ENCODE assay signal across 26 mouse cellular contexts in genomic region chr17:46883107-46883506, GRCm38 (mm10). TPM values are rescaled to one million over a fixed set of nuclear protein-coding genes. Genes with fewer than 3 reads are reported as not detected.
DNase-seq lines count a peak whose midpoint lies in the region; ATAC-seq and TF ChIP-seq lines count a peak whose summit lies in the region.
"Had no signal": no experiment of that assay in that cellular context is flagged by ENCODE, and none has a peak within 500 bp of the region (broad histone marks: within the 10 kb centered on the region; RNA-seq: fewer than 3 reads in every experiment).

No protein-coding gene starts in this region.

- WGBS in kidney, embryonic 15.5 days, result 77% methylated on average over 9 of the region's 9 CpGs
- 58% methylated on average over 9 of the region's 9 CpGs for WGBS in lung, embryonic 16.5 days
- 82% methylated on average over 9 of the region's 9 CpGs for WGBS in lung, adult 2 months
- WGBS in intestine, embryonic 16.5 days, result 71% methylated on average over 9 of the region's 9 CpGs
- WGBS in stomach, embryonic 14.5 days, result 74% methylated on average over 9 of the region's 9 CpGs
- WGBS in midbrain, embryonic 16.5 days, result 89% methylated on average over 9 of the region's 9 CpGs

- H3K27me3 ChIP-seq in kidney, embryonic 15.5 days, result no peaks in the 10 kb centered on the region
- H3K27me3 ChIP-seq in lung, embryonic 16.5 days (ENCODE audit: control insufficient read depth, insufficient read depth, low read depth, low read length), result no peaks in the 10 kb centered on the region
- no peaks in the 10 kb centered on the region for H3K27me3 ChIP-seq in intestine, embryonic 16.5 days (replicated peaks; ENCODE audit: control insufficient read depth, insufficient read depth, low read length)
- H3K27me3 ChIP-seq in stomach, embryonic 14.5 days (ENCODE audit: control insufficient read depth, insufficient read depth, low read length), result no peaks in the 10 kb centered on the region
- no peaks in the 10 kb centered on the region for H3K27me3 ChIP-seq in midbrain, embryonic 16.5 days (ENCODE audit: control insufficient read depth, insufficient read depth, low read depth, low read length)
- H3K27me3 ChIP-seq: forebrain, embryonic 15.5 days; heart, embryonic 15.5 days; liver, embryonic 13.5 days; Patski had no signal

- no peak overlapping the region for H3K4me2 ChIP-seq in kidney, embryonic 15.5 days
- H3K4me2 ChIP-seq in lung, embryonic 16.5 days (ENCODE audit: low read depth, low read length), result no peak overlapping the region; the same call in 1 of the 2 replicates
- no peak overlapping the region for H3K4me2 ChIP-seq in intestine, embryonic 16.5 days (ENCODE audit: low read depth, low read length)
- no peak overlapping the region for H3K4me2 ChIP-seq in stomach, embryonic 14.5 days (replicated peaks; ENCODE audit: low read depth, low read length)
- no peak overlapping the region for H3K4me2 ChIP-seq in midbrain, embryonic 16.5 days (ENCODE audit: low read length)
- H3K4me2 ChIP-seq: forebrain, embryonic 15.5 days; heart, embryonic 15.5 days; hindbrain, embryonic 13.5 days; liver, embryonic 13.5 days; lung, embryonic 14.5 days; midbrain, embryonic 11.5 days had no signal

- peaks cover 40% of the 10 kb centered on the region for H3K4me1 ChIP-seq in kidney, embryonic 15.5 days
- peaks cover 9% of the 10 kb centered on the region; the same call in 1 of the 2 replicates for H3K4me1 ChIP-seq in lung, embryonic 16.5 days (replicated peaks; ENCODE audit: control insufficient read depth, insufficient read depth, low read length)
- peaks cover 9% of the 10 kb centered on the region for H3K4me1 ChIP-seq in lung, adult 2 months (ENCODE audit: control insufficient read depth, insufficient read depth, low read length)
- H3K4me1 ChIP-seq in intestine, embryonic 16.5 days (ENCODE audit: control insufficient read depth, insufficient read depth, low read length), result peaks cover 11% of the 10 kb centered on the region
- H3K4me1 ChIP-seq in stomach, embryonic 14.5 days (ENCODE audit: control insufficient read depth, insufficient read depth, low read length), result peaks cover 12% of the 10 kb centered on the region
- H3K4me1 ChIP-seq in midbrain, embryonic 16.5 days (ENCODE audit: control insufficient read depth, insufficient read depth, low read length), result peaks cover 2% of the 10 kb centered on the region; the same call in 1 of the 2 replicates

- ATAC-seq in kidney, embryonic 15.5 days (replicated peaks; ENCODE audit: low FRiP score), result peak; percentile 40; the same call in 1 of the 2 replicates
- ATAC-seq in lung, embryonic 16.5 days (ENCODE audit: low read depth), result no peak
- peak; percentile 31; the same call in 1 of the 2 replicates for ATAC-seq in intestine, embryonic 16.5 days
- ATAC-seq in stomach, embryonic 14.5 days (ENCODE audit: insufficient number of reproducible peaks, insufficient read depth, low FRiP score, low read depth), result peak; percentile 66
- no peak for ATAC-seq in midbrain, embryonic 16.5 days
- ATAC-seq: forebrain, embryonic 15.5 days; Patski had no signal

- no peaks in the 10 kb centered on the region for H3K36me3 ChIP-seq in kidney, embryonic 15.5 days
- H3K36me3 ChIP-seq in lung, embryonic 16.5 days (ENCODE audit: control insufficient read depth, insufficient read depth, low read length), result no peaks in the 10 kb centered on the region
- no peaks in the 10 kb centered on the region for H3K36me3 ChIP-seq in intestine, embryonic 16.5 days (ENCODE audit: control insufficient read depth, insufficient read depth, low read length)
- H3K36me3 ChIP-seq in stomach, embryonic 14.5 days (ENCODE audit: control insufficient read depth, insufficient read depth, low read length), result no peaks in the 10 kb centered on the region
- H3K36me3 ChIP-seq in midbrain, embryonic 16.5 days (ENCODE audit: control insufficient read depth, insufficient read depth, low read length), result no peaks in the 10 kb centered on the region
- H3K36me3 ChIP-seq: forebrain, embryonic 15.5 days; heart, embryonic 15.5 days; liver, embryonic 13.5 days had no signal

- no peak for DNase-seq in kidney, adult 8-10 months
- no peak for DNase-seq in lung, adult 2 months
- DNase-seq in urinary bladder, adult 2 months (ENCODE audit: low spot score), result no peak
- DNase-seq: cerebellum, adult 11 months; cerebellum, adult 9-11 months; heart, postnatal 36 days; layer of hippocampus, adult 9-11 months; liver, embryonic 13.5 days; lung, embryonic 14.5 days; spleen, adult 18-20 months; thymus, adult 18-20 months had no signal

- no peak for TF ChIP-seq POLR2A in lung, adult 2 months (IDR thresholded peaks at IDR 0.05; ENCODE audit: borderline replicate concordance, extremely low read depth, low read depth, low read length)

- peak overlapping the region; percentile 81 for H3K27ac ChIP-seq in kidney, embryonic 15.5 days
- H3K27ac ChIP-seq in lung, embryonic 16.5 days (ENCODE audit: low read length), result 0 out of 2 replicates have a peak overlapping the region, but pooled peaks have one; percentile 26
- no peak overlapping the region for H3K27ac ChIP-seq in intestine, embryonic 16.5 days (ENCODE audit: low read length)
- H3K27ac ChIP-seq in stomach, embryonic 14.5 days (ENCODE audit: low read length), result peak overlapping the region; percentile 71
- no peak overlapping the region for H3K27ac ChIP-seq in midbrain, embryonic 16.5 days (ENCODE audit: low read length)
- H3K27ac ChIP-seq: forebrain, embryonic 15.5 days; heart, embryonic 15.5 days; hindbrain, embryonic 13.5 days; left cerebral cortex, adult 2 months; liver, embryonic 13.5 days; macrophage had no signal

- H3K4me3 ChIP-seq in kidney, embryonic 15.5 days (replicated peaks), result no peak overlapping the region
- H3K4me3 ChIP-seq in lung, embryonic 16.5 days (ENCODE audit: low read length), result no peak overlapping the region
- no peak overlapping the region for H3K4me3 ChIP-seq in lung, adult 2 months (replicated peaks; ENCODE audit: extremely low read depth, low read depth, low read length)
- H3K4me3 ChIP-seq in intestine, embryonic 16.5 days (ENCODE audit: low read length), result no peak overlapping the region
- H3K4me3 ChIP-seq in stomach, embryonic 14.5 days (ENCODE audit: low read depth, low read length), result no peak overlapping the region
- H3K4me3 ChIP-seq in midbrain, embryonic 16.5 days (ENCODE audit: low read depth, low read length), result no peak overlapping the region
- H3K4me3 ChIP-seq: forebrain, embryonic 15.5 days; heart, embryonic 15.5 days; hindbrain, embryonic 13.5 days; left cerebral cortex, adult 2 months; liver, embryonic 13.5 days had no signal

- peak overlapping the region; percentile 8; the same call in 1 of the 2 replicates for H3K9ac ChIP-seq in kidney, embryonic 15.5 days
- H3K9ac ChIP-seq in lung, embryonic 16.5 days (ENCODE audit: low read length), result no peak overlapping the region
- no peak overlapping the region for H3K9ac ChIP-seq in intestine, embryonic 16.5 days (ENCODE audit: low read depth, low read length)
- H3K9ac ChIP-seq in stomach, embryonic 14.5 days (replicated peaks; ENCODE audit: low read depth, low read length), result no peak overlapping the region
- no peak overlapping the region for H3K9ac ChIP-seq in midbrain, embryonic 16.5 days (ENCODE audit: low read depth, low read length)
- H3K9ac ChIP-seq: forebrain, embryonic 15.5 days; heart, embryonic 15.5 days; hindbrain, embryonic 13.5 days; liver, embryonic 13.5 days; lung, embryonic 14.5 days had no signal

- TF ChIP-seq CTCF in lung, adult 2 months (IDR thresholded peaks at IDR 0.05; ENCODE audit: insufficient read depth, low read length), result no peak

- no peaks in the 10 kb centered on the region for H3K9me3 ChIP-seq in kidney, embryonic 15.5 days (replicated peaks)
- no peaks in the 10 kb centered on the region for H3K9me3 ChIP-seq in lung, embryonic 16.5 days (ENCODE audit: control insufficient read depth, low read length)
- no peaks in the 10 kb centered on the region for H3K9me3 ChIP-seq in intestine, embryonic 16.5 days (ENCODE audit: control insufficient read depth, low read length)
- no peaks in the 10 kb centered on the region for H3K9me3 ChIP-seq in stomach, embryonic 14.5 days (ENCODE audit: control insufficient read depth, low read depth, low read length)
- no peaks in the 10 kb centered on the region for H3K9me3 ChIP-seq in midbrain, embryonic 16.5 days (replicated peaks; ENCODE audit: control insufficient read depth, low read length, poor library complexity, severe bottlenecking)
- H3K9me3 ChIP-seq: forebrain, embryonic 15.5 days; G1E; heart, embryonic 15.5 days; hindbrain, embryonic 13.5 days; liver, embryonic 13.5 days had no signal

RNA-seq across cellular contexts. Expression of gene Tbcc, which starts 7.4 kb away (rescaled TPM):
- 59.3 and 59.7 TPM in 2 replicates for polyA plus RNA-seq in kidney, embryonic 15.5 days (2015; fragmentation: Nextera tagmentation; extraction: Ambion mirVana)
- 38.6 and 40.8 TPM in 2 replicates for polyA plus RNA-seq in lung, embryonic 16.5 days (2015; fragmentation: Nextera tagmentation; extraction: Ambion mirVana)
- 17.9 and 20.8 TPM in 2 replicates for polyA plus RNA-seq in lung, adult 2 months (2012; rRNA removed)
- 31.8 and 35.8 TPM in 2 replicates for polyA plus RNA-seq in intestine, embryonic 16.5 days (2015; fragmentation: Nextera tagmentation; extraction: Ambion mirVana)
- polyA plus RNA-seq in stomach, embryonic 14.5 days (2014; fragmentation: Nextera tagmentation; extraction: Ambion mirVana), result 52.6 and 54.3 TPM in 2 replicates
- 49.5 and 52.6 TPM in 2 replicates for polyA plus RNA-seq in midbrain, embryonic 16.5 days (2015; fragmentation: Nextera tagmentation; extraction: Ambion mirVana)
- 20.3 and 21.5 TPM in 2 replicates for polyA plus RNA-seq in urinary bladder, adult 2 months (2012; rRNA removed)

RNA-seq across cellular contexts. Expression of gene Bicral, which starts 24.8 kb away (rescaled TPM):
- polyA plus RNA-seq in kidney, embryonic 15.5 days (2015; fragmentation: Nextera tagmentation; extraction: Ambion mirVana), result 4.2 and 4.9 TPM in 2 replicates
- 3.3 and 4.4 TPM in 2 replicates for polyA plus RNA-seq in lung, embryonic 16.5 days (2015; fragmentation: Nextera tagmentation; extraction: Ambion mirVana)
- 11.8 and 16.3 TPM in 2 replicates for polyA plus RNA-seq in lung, adult 2 months (2012; rRNA removed)
- polyA plus RNA-seq in intestine, embryonic 16.5 days (2015; fragmentation: Nextera tagmentation; extraction: Ambion mirVana), result 3.0 TPM in 2 replicates
- 6.0 and 6.6 TPM in 2 replicates for polyA plus RNA-seq in stomach, embryonic 14.5 days (2014; fragmentation: Nextera tagmentation; extraction: Ambion mirVana)
- 9.5 and 10.9 TPM in 2 replicates for polyA plus RNA-seq in midbrain, embryonic 16.5 days (2015; fragmentation: Nextera tagmentation; extraction: Ambion mirVana)
- 9.1 and 15.2 TPM in 2 replicates for polyA plus RNA-seq in urinary bladder, adult 2 months (2012; rRNA removed)

RNA-seq across cellular contexts. Expression of gene Prph2, which starts 27.2 kb away (rescaled TPM):
- polyA plus RNA-seq in kidney, embryonic 15.5 days (2015; fragmentation: Nextera tagmentation; extraction: Ambion mirVana), result 0.08 TPM in 1 of 2 replicates, not detected in the other
- not detected in 2 replicates for polyA plus RNA-seq in lung, embryonic 16.5 days (2015; fragmentation: Nextera tagmentation; extraction: Ambion mirVana)
- not detected in 2 replicates for polyA plus RNA-seq in lung, adult 2 months (2012; rRNA removed)
- not detected in 2 replicates for polyA plus RNA-seq in intestine, embryonic 16.5 days (2015; fragmentation: Nextera tagmentation; extraction: Ambion mirVana)
- not detected in 2 replicates for polyA plus RNA-seq in stomach, embryonic 14.5 days (2014; fragmentation: Nextera tagmentation; extraction: Ambion mirVana)
- polyA plus RNA-seq in midbrain, embryonic 16.5 days (2015; fragmentation: Nextera tagmentation; extraction: Ambion mirVana), result not detected in 2 replicates
- not detected in 2 replicates for polyA plus RNA-seq in urinary bladder, adult 2 months (2012; rRNA removed)
- polyA plus RNA-seq: forebrain, embryonic 15.5 days; G1E; gonadal fat pad, adult 2 months; heart, embryonic 15.5 days; hindbrain, embryonic 13.5 days; intestine, embryonic 14.5 days; liver, embryonic 13.5 days; lung, embryonic 14.5 days; macrophage; midbrain, embryonic 11.5 days; Patski had no signal

Comparison
In these comparisons a context has a peak if more than half of its experiments do, and no peak if none do; other contexts are left out.
1. ATAC-seq: peak in kidney, embryonic 15.5 days (single experiment), intestine, embryonic 16.5 days (single experiment) and stomach, embryonic 14.5 days (single experiment); none in lung, embryonic 16.5 days (single experiment) and midbrain, embryonic 16.5 days (single experiment).
2. H3K27ac ChIP-seq: peak in kidney, embryonic 15.5 days (single experiment), lung, embryonic 16.5 days (single experiment) and stomach, embryonic 14.5 days (single experiment); none in intestine, embryonic 16.5 days (single experiment) and midbrain, embryonic 16.5 days (single experiment).